Mouse (Mus musculus): ENCODE results near the gene Fam83c.
"Not testable (repeated sequence)": the region's sequence is repeated elsewhere in the genome, so short reads cannot be mapped to it uniquely, and the experiment has no call there.

Fam83c gene

DNA sequence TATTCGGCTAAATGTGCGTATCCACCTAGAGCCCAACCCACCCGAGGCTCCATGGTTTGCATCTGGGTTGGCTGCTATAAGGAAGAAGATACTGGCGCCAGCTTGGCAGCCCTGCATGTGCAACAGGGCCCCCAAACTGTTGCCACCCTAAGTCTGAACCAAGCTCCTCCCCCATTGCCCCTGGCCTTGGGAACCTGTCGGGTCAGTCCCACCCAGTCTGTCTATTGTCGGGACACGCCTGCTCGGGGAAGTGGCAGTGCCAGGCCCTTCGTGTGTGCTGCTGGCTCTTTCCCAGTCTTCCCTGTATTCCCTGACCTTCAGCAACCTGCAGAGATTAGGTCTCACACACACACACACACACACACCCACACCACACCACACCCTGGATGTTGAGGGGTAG, at the start of gene Fam83c:
Gene Fam83c, minus strand, starts transcription at position 123 of the 400 bp plus-strand sequence.
- no peak for DNase-seq (ENCODE audit: low spot score)

GRCm38 (mm10) chr2:155882087-155882486, 47.4 kb upstream of the Fam83c start:
- no peak for DNase-seq (ENCODE audit: low spot score)

- no peak for DNase-seq (ENCODE audit: low spot score)
These were observed 44.6 kb upstream of the Fam83c start for GRCm38 (mm10) chr2:155878964-155879876.

GRCm38 (mm10) chr2:155873636-155874035, 39.0 kb upstream of the Fam83c start:
- no peak for DNase-seq (ENCODE audit: low spot score)

GRCm38 (mm10) chr2:155872930-155873507, 38.4 kb upstream of the Fam83c start:
- DNase-seq (ENCODE audit: low spot score), result no peak

- no peak for DNase-seq (ENCODE audit: low spot score)
These were observed 37.8 kb upstream of the Fam83c start for GRCm38 (mm10) chr2:155872486-155872885.

- DNase-seq (ENCODE audit: low spot score), result no peak
These were observed 35.1 kb upstream of the Fam83c start for GRCm38 (mm10) chr2:155869772-155870171.

GRCm38 (mm10) chr2:155868320-155868719, 33.7 kb upstream of the Fam83c start:
- DNase-seq (ENCODE audit: low spot score), result no peak

GRCm38 (mm10) chr2:155863301-155863867, 28.7 kb upstream of the Fam83c start:
- no peak for DNase-seq (ENCODE audit: low spot score)

GRCm38 (mm10) chr2:155862573-155863300, 28.1 kb upstream of the Fam83c start:
- DNase-seq (ENCODE audit: low spot score), result no peak

DNA sequence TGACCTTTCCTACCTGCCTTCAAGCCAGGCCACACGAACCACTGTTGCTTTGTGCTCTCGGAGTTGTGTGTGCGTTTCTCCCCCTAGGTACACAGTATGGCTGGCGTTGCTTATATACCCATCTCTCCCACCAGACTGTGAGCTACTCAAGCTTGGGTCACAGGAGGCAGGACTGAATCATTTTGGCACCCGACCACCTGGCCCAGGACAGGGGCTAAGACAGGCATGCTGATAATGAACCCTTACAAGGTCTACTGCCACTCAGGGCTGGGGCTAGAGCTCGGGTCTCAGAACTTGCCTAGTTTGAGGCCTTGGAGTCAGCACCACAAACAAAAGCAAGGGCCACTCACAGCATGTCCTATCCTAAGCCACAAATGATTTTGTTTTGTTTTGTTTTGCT, 26.9 kb upstream of the Fam83c start:
- no peak for DNase-seq (ENCODE audit: low spot score)

GRCm38 (mm10) chr2:155860102-155860501, 25.4 kb upstream of the Fam83c start:
- no peak for DNase-seq (ENCODE audit: low spot score)

DNA sequence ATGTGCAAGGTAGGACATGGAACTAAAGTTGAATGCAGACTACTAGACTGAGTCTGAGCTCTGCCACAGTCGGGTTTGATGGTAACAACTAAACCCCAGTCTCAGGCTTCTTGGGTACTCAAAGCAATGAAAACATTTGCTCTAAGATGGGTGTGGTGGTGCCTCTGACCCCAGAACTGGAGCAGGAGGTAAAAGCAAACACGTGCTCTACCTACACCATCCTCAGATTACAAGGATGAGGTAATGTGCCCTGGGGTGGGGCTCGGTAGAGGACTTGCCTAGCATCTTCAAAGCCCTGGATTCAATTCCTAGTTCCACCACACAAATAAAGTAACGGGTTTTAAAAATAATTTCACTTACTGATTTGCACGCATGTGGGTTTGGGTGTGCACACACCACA, 17.9 kb upstream of the Fam83c start:
- no peak for DNase-seq (ENCODE audit: low spot score)

- no peak for DNase-seq (ENCODE audit: low spot score)
These were observed 15.5 kb upstream of the Fam83c start for GRCm38 (mm10) chr2:155850120-155850519.

GRCm38 (mm10) chr2:155849464-155849863, 14.8 kb upstream of the Fam83c start:
- DNase-seq (ENCODE audit: low spot score), result no peak

DNA sequence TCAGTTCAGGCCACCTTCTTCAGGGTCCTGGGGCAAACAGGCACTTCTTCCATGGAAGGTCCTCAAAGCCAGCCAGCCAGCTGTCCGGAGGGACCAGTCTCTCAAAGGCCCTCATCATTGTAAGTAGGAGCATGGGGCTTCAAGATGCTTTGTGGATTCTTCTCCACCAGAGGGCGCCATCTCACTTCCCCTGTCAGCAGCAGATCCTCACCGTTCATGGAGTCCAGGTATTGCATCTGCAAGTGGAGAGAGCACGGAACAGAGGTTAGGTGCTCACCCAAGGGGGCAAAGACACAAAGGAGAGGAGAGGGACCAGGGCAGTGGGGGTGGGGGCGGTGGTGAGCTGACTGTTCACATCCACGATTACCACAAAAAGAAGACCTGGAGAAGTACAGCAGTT, 13.6 kb upstream of the Fam83c start:
- DNase-seq (ENCODE audit: low spot score), result peak; percentile 66

DNA sequence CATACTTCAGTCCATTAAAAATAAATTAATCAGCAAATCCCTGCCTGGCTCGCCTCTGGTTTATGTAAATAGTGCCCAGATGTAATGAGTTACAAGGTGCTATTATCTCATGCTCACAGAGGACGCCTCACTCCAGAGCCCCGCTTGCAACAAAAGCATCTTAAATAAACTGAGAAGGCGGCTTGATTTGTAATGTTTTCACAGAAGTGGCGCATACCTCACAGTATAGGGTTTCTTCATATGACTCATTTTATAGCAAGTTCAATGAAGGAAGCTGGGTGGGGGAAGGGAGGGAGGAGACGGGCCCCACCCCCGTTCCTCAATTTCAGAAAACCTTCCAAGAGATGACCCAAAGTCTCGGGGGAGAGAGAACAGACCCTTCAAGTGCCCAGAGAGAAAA, 12.3 kb upstream of the Fam83c start:
- DNase-seq (ENCODE audit: low spot score), result no peak

DNA sequence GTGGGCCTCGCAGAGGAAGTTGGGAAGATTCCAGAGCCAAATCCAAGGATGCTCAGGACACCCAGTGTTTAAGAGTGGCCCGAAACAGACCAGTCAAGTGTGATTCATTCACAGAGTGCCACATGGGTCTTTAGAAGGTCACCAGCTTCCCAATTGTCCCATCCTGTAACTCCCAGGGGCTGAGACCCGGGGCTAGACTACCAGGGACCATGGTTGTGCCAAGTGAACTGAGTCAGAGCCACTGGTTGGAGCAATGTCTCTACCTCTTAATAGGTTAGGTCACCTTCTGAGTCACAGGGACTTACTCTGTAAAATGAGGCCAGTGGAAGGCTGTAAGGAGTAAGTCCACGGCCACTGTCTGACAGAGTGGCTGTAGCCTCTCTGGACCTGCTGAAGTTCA, 4.3 kb upstream of the Fam83c start:
- DNase-seq (ENCODE audit: low spot score), result no peak

DNA sequence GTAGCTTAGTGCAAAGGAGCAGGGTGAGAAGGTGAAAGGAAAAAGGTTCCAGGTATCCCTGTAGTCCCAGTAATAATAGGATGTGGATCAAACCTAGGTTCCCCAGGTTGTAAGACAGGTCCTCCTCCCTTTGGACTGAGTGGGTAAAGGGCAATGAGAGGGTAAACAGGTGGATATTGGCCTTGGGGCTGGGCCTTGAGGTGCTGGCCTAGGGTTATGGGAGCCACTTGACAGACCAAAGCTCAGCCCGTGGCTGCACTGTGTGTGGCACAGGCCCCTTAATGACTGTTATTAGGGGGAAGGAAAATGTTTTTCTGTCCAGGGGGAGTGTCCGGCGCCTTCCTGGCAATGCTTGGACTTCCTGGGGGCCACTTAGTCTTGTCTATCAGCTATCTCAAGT, 3.3 kb upstream of the Fam83c start:
- DNase-seq (ENCODE audit: low spot score), result no peak

DNA sequence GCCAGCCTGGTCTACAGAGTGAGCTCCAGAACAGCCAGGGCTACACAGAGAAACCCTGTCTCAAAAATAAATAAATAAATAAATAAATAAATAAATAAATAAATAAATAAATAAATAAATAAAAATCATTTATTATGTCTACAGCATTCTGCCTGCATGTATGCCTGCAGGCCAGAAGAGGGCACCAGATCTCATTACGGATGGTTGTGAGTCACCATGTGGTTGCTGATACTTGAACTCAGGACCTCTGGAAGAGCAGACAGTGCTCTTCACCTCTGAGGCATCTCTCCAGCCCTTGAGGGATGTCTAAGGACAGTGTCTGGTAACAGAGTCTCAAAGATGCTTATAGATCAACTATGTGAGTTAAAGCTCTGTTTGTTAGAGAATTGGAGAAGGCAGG, 2.6 kb downstream of the Fam83c start:
- DNase-seq (ENCODE audit: low spot score), result not testable (repeated sequence)

GRCm38 (mm10) chr2:155831302-155831701, 3.4 kb downstream of the Fam83c start:
- no peak for DNase-seq (ENCODE audit: low spot score)

- DNase-seq (ENCODE audit: low spot score), result no peak
These were observed 3.8 kb downstream of the Fam83c start for GRCm38 (mm10) chr2:155830841-155831240.

Data from T-cell, adult 2 months (primary cell).